Mouse (Mus musculus) neural tube, embryonic 15.5 days (tissue): Measurements from ENCODE around the gene Dnlz. TPM values are rescaled to one million over a fixed set of nuclear protein-coding genes. Genes with fewer than 3 reads are reported as not detected.

Experiments
- ATAC-seq: fragments of 200-750 bp; cut with Nextera tagmentation; 2 replicates; pipeline ENCODE4 v1.8.0; 2017; ENCODE audit warnings: mild to moderate bottlenecking, moderate TSS enrichment, moderate library complexity; ENCODE audit not compliant: low FRiP score
- H3K27ac ChIP-seq: fragments of 300-500 bp; sonication (generic); replicated peaks from 2 replicates; pipeline ENCODE4 v1.5.1; 2015; ENCODE audit warnings: mild to moderate bottlenecking, inconsistent platforms
- H3K27me3 ChIP-seq: fragments of 300-500 bp; sonication (generic); replicated peaks from 2 replicates; pipeline ENCODE4 v1.6.1; 2015; ENCODE audit warnings: inconsistent platforms
- H3K36me3 ChIP-seq: fragments of 300-500 bp; sonication (generic); 2 replicates; pipeline ENCODE4 v1.6.1; 2015; ENCODE audit warnings: inconsistent platforms
- H3K4me1 ChIP-seq: fragments of 300-500 bp; sonication (generic); 2 replicates; pipeline ENCODE4 v1.6.1; 2015; ENCODE audit warnings: inconsistent platforms
- H3K4me2 ChIP-seq: fragments of 300-500 bp; sonication (generic); 2 replicates; pipeline ENCODE4 v1.6.1; 2015; ENCODE audit warnings: inconsistent platforms, mild to moderate bottlenecking, moderate library complexity
- H3K4me3 ChIP-seq: fragments of 300-500 bp; sonication (generic); replicated peaks from 2 replicates; pipeline ENCODE4 v1.5.1; 2015; ENCODE audit warnings: mild to moderate bottlenecking, inconsistent platforms
- H3K9ac ChIP-seq: fragments of 300-500 bp; sonication (generic); replicated peaks from 2 replicates; pipeline ENCODE4 v1.6.1; 2015; ENCODE audit warnings: mild to moderate bottlenecking, inconsistent platforms
- H3K9me3 ChIP-seq: fragments of 300-500 bp; sonication (generic); replicated peaks from 2 replicates; pipeline ENCODE4 v1.6.1; 2016; ENCODE audit warnings: inconsistent platforms
- WGBS: fragments of 180-500 bp; shearing (Covaris S2); methylation state at CpG from one replicate; pipeline ENCODE4 v1.1.7; 2015; ENCODE audit warnings: mixed read lengths; 5-methylcytosine and 5-hydroxymethylcytosine counted together
- polyA plus RNA-seq: library from polyadenylated mRNA; unstranded; fragments of >200 nt; fragmentation: Nextera tagmentation; extraction: Ambion mirVana; gene quantifications from 2 replicates; pipeline ENCODE4 v1.2.1, GENCODE M21; 2015

The Dnlz gene
- polyA plus RNA-seq, 1 experiment from 2014 or later: 29.8 TPM

DNA sequence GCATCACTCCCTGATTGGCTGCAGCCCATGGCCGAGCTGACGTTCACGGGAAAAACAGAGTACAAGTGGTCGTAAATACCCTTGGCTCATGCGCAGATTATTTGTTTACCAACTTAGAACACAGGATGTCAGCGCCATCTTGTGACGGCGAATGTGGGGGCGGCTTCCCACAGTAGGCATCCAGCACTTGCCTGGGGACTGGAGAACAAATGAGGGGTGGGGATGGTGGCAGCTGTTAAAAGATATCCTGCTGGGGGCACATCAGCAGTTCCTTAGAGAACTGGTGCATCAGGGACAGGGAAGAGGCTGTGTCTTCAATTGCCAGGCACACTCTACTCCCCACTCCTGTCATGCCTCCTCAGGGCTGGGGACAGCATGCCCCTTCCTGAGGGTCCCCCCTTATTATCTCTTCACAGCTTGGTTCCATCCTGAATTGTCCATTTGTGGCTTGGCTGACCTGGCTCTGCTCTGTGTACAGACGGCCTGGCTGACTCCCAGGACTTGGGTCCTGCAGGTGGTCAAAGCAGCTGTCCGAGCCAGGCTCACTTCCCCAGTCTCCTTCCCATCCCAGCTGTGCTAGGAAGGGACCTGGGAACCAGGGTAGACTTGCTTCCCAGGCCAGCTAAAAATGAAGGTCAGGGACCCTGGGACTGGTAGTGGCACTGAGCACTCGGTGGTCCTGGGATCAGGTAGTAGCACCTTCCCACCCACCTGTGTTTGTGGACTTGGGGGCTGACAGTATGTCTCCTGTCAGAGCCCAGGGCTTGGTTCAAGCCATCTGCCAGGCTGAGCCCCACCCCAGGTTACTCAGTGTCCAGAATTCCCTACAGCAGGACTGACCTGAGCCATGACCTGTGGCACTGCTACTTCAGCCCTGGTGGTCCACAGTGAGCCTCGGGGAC lies 13.4 kb downstream of the Dnlz start:
- no peak overlapping the region for H3K27ac ChIP-seq
- WGBS: 57% methylated on average over 9 of the region's 13 CpGs

GRCm38 (mm10) chr2:26330702-26331101 lies 21.2 kb downstream of the Dnlz start:
- Histone ChIP-seq H3K4me2 (peak overlapping the region; percentile 28), H3K9ac (0 out of 2 replicates have a peak overlapping the region, but pooled peaks have one; percentile 10), H3K36me3 (peaks cover 58% of the 10 kb centered on the region), H3K27me3 (no peaks in the 10 kb centered on the region), H3K4me1 (0 out of 2 replicates have a peak, but pooled peaks cover 3% of the 10 kb centered on the region), H3K4me3 (0 out of 2 replicates have a peak overlapping the region, but pooled peaks have one; percentile 6), H3K9me3 (no peaks in the 10 kb centered on the region), H3K27ac (peak overlapping the region; percentile 71)
- peak; percentile 68 for ATAC-seq
- 74% methylated on average over 6 of the region's 6 CpGs for WGBS

More for the DNA sequence above, 13.4 kb downstream of the Dnlz start:
- peaks cover 45% of the 10 kb centered on the region for H3K36me3 ChIP-seq
- H3K4me3 ChIP-seq: no peak overlapping the region
- H3K9me3 ChIP-seq: no peaks in the 10 kb centered on the region
- ATAC-seq: no peak; the same call in 1 of the 2 replicates
- H3K4me2 ChIP-seq: no peak overlapping the region
- no peaks in the 10 kb centered on the region for H3K27me3 ChIP-seq
- H3K9ac ChIP-seq: no peak overlapping the region
- 0 out of 2 replicates have a peak, but pooled peaks cover 7% of the 10 kb centered on the region for H3K4me1 ChIP-seq

DNA sequence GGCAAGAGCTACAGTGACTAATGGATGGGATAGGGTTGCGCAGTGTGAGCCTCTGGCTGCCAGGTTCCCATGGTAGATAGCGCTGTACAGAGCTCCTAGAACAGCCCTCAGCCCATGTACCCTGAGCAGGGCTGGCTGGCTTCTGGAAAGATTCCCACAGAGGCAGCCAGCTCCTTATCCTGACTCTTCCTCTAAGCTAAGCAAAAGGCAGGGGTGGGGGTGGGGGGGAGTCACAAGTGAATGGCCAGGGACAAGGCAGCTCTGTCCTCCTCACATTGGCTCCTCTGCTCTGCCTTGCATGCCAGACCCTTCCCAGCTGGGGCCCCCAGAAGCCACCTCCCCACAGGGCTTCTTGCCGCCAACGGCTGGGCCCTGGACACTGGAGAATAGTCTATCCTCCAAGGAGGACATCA lies 21.8 kb downstream of the Dnlz start:
- WGBS: 89% methylated on average over 4 of the region's 4 CpGs
- H3K4me2 ChIP-seq: peak overlapping the region; percentile 28
- 0 out of 2 replicates have a peak overlapping the region, but pooled peaks have one; percentile 6 for H3K4me3 ChIP-seq

DNA sequence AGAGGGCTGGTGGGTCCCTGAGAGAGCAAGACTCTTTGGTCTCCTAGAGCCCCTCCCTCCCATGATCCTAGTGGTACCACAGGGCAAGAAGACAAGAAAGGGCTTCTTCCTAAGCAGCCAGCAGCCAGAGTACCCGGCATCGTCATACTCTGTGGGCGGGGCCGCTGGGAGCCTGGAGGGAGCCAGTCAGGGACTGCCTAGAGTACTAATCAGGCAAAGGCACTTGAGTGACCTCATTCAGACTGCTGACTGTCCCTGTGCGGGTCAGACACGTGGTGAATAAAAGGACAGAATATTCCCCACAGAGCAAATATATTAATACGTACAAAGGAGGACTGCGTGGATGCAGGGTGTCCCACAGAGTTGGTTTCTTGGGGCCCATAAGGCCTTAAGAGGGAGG lies 22.5 kb downstream of the Dnlz start:
- Histone ChIP-seq H3K27ac (peak overlapping the region; percentile 71), H3K4me3 (no peak overlapping the region), H3K4me1 (0 out of 2 replicates have a peak, but pooled peaks cover 6% of the 10 kb centered on the region), H3K9me3 (no peaks in the 10 kb centered on the region), H3K4me2 (no peak overlapping the region), H3K9ac (no peak overlapping the region), H3K27me3 (no peaks in the 10 kb centered on the region), H3K36me3 (peaks cover 71% of the 10 kb centered on the region)
- ATAC-seq: peak; percentile 65
- 43% methylated on average over 8 of the region's 8 CpGs for WGBS

More for the DNA sequence above, 21.8 kb downstream of the Dnlz start:
- Histone ChIP-seq H3K36me3 (peaks cover 64% of the 10 kb centered on the region), H3K27me3 (no peaks in the 10 kb centered on the region), H3K27ac (peak overlapping the region; percentile 71), H3K4me1 (0 out of 2 replicates have a peak, but pooled peaks cover 6% of the 10 kb centered on the region), H3K9me3 (no peaks in the 10 kb centered on the region), H3K9ac (no peak overlapping the region)
- ATAC-seq: peak; percentile 79

DNA sequence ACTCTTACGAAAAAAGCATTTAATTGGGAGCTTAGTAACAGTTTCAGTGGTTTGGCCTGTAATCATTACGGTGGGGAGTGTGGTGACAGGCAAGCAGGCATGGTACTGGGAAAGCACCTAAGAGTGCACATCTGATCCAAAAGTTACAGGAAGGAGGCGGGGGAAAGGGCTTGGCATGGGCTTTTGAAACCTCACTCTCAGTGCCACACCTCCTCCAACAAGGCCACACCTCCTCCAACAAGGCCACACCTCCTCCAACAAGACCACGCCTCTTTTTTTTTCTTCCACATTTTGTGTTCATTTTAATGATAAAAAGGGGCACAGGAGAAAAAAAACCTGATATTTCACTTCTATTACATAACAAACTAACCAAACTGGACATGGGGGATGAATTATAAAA lies 24.1 kb downstream of the Dnlz start:
- Histone ChIP-seq H3K27ac (no peak overlapping the region), H3K27me3 (no peaks in the 10 kb centered on the region), H3K4me2 (no peak overlapping the region), H3K9ac (no peak overlapping the region), H3K36me3 (peaks cover 85% of the 10 kb centered on the region), H3K9me3 (no peaks in the 10 kb centered on the region), H3K4me3 (no peak overlapping the region), H3K4me1 (0 out of 2 replicates have a peak, but pooled peaks cover 6% of the 10 kb centered on the region)
- ATAC-seq: no peak
- 93% methylated on average over 4 of the region's 4 CpGs for WGBS

GRCm38 (mm10) chr2:26325386-26326181 lies 26.3 kb downstream of the Dnlz start:
- H3K4me1 ChIP-seq: peaks cover 20% of the 10 kb centered on the region
- H3K9ac ChIP-seq: no peak overlapping the region
- H3K4me2 ChIP-seq: no peak overlapping the region
- no peaks in the 10 kb centered on the region for H3K9me3 ChIP-seq
- 70% methylated on average over 15 of the region's 15 CpGs for WGBS
- H3K36me3 ChIP-seq: peaks cover 73% of the 10 kb centered on the region
- no peak overlapping the region for H3K27ac ChIP-seq
- no peaks in the 10 kb centered on the region for H3K27me3 ChIP-seq
- no peak for ATAC-seq
- no peak overlapping the region for H3K4me3 ChIP-seq

- no peaks in the 10 kb centered on the region for H3K27me3 ChIP-seq
- no peak overlapping the region for H3K4me2 ChIP-seq
- H3K27ac ChIP-seq: no peak overlapping the region
- no peak overlapping the region for H3K9ac ChIP-seq
- H3K36me3 ChIP-seq: peaks cover 70% of the 10 kb centered on the region
- H3K4me3 ChIP-seq: no peak overlapping the region
- 86% methylated on average over 2 of the region's 2 CpGs for WGBS
- no peak for ATAC-seq
- H3K9me3 ChIP-seq: no peaks in the 10 kb centered on the region
- H3K4me1 ChIP-seq: peaks cover 27% of the 10 kb centered on the region
Observed at GRCm38 (mm10) chr2:26324917-26325316, 27.0 kb downstream of the Dnlz start.

DNA sequence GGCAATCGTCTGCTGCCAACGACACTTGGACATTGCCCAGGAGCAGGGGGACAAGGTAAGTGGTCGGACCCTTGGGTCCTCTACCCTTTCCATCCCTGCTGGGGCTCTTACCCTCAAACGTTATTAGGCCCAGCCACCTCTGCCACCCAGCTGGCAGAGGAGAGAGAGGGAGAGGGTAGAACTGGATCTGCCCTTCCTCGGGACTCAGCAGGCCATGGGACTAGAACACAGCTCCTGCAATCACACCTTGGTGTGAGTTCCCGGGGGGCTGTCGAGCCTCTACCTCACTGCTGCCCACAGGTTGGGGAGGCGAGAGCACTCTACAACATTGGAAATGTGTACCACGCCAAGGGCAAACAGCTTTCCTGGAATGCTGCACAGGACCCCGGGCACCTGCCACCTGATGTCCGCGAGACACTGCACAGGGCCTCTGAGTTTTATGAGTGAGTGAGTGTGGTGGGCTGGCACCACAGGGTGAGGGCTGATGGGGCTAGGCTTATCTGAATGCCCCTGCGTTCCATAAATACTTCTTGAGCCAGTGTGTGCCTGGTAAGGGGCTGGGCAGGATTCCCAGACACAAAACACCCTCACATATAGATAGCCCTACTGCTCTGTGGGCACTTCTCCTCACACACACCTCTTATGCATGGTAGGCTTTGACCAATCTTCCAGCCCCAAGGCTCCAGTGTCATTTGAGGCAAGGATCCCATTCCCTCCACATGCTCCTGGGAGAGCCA lies 28.2 kb downstream of the Dnlz start:
- no peak overlapping the region for H3K9ac ChIP-seq
- H3K4me2 ChIP-seq: no peak overlapping the region
- H3K36me3 ChIP-seq: peaks cover 59% of the 10 kb centered on the region
- no peaks in the 10 kb centered on the region for H3K27me3 ChIP-seq
- no peak overlapping the region for H3K4me3 ChIP-seq
- no peak overlapping the region for H3K27ac ChIP-seq
- ATAC-seq: no peak
- H3K9me3 ChIP-seq: no peaks in the 10 kb centered on the region
- H3K4me1 ChIP-seq: peaks cover 39% of the 10 kb centered on the region
- 94% methylated on average over 13 of the region's 13 CpGs for WGBS

- Histone ChIP-seq H3K9ac (no peak overlapping the region), H3K4me2 (no peak overlapping the region), H3K4me3 (no peak overlapping the region), H3K36me3 (peaks cover 35% of the 10 kb centered on the region), H3K9me3 (no peaks in the 10 kb centered on the region), H3K27ac (no peak overlapping the region), H3K4me1 (peaks cover 68% of the 10 kb centered on the region), H3K27me3 (no peaks in the 10 kb centered on the region)
- 83% methylated on average over 14 of the region's 14 CpGs for WGBS
- ATAC-seq: no peak
Observed at GRCm38 (mm10) chr2:26320245-26321185, 31.4 kb downstream of the Dnlz start.

DNA sequence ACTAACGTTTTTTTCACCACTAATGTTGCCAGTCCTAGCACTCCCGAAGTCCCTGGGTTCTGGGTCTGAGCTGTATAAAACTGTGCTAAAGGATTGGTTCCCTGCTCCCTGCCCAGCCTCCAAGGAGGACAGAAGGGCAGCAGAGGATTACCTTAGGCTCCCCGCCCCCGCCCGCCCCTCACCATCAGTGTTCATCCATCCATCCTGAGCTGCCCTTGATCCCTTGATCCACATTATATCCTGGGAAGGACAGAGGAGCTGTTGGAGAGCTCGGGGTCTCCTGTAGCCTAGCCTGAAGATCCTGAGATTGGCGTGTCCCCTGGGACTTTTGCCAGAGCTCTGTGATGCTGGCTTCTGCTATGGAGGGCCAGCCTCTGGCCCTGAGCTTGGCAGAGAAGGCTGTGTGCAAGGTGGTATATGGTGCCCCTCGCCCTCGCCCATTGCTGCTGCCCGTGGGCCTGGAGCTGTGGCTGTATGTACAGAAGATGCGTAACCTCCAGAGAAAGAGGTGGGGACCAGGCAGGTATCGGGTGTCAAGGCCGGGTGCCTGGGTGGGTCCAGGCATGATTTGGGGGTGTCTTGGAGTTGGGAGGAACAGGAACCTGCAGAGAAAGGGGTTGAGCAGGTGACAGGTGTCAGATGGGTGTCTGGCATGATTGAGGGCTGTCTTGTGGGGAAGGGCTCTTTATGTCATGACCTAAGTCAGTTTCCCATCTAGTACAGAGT lies 32.2 kb downstream of the Dnlz start:
- Histone ChIP-seq H3K4me3 (no peak overlapping the region), H3K27me3 (no peaks in the 10 kb centered on the region), H3K9ac (no peak overlapping the region), H3K4me2 (no peak overlapping the region), H3K27ac (no peak overlapping the region), H3K4me1 (peaks cover 69% of the 10 kb centered on the region), H3K9me3 (no peaks in the 10 kb centered on the region), H3K36me3 (peaks cover 26% of the 10 kb centered on the region)
- no peak for ATAC-seq
- 90% methylated on average over 13 of the region's 13 CpGs for WGBS
